Mouse (Mus musculus) heart, postnatal 25 days (tissue): ENCODE results near the gene Laptm5. TPM values are rescaled to one million over a fixed set of nuclear protein-coding genes. Genes with fewer than 3 reads are reported as not detected.
A peak's percentile ranks its signal among the peaks of the same experiment; 100 is the strongest.

Experiments used
- DNase-seq: peaks from one replicate; pipeline ENCODE4 v3.0.0; 2022; ENCODE audit warnings: low spot score
- intact Hi-C: fragments of 180-260 bp; cut with DNase I; formaldehyde crosslinking; loops from one replicate; pipeline ENCODE4 v1.15.1; 2025
- total RNA-seq, 2 experiments: library from RNA; stranded (reverse); gene quantifications; 2 replicates each; pipeline ENCODE4 v1.2.3; 2021

Gene Laptm5
- 10 to 100 TPM; 17.8 to 18.4 TPM for total RNA-seq

DNA sequence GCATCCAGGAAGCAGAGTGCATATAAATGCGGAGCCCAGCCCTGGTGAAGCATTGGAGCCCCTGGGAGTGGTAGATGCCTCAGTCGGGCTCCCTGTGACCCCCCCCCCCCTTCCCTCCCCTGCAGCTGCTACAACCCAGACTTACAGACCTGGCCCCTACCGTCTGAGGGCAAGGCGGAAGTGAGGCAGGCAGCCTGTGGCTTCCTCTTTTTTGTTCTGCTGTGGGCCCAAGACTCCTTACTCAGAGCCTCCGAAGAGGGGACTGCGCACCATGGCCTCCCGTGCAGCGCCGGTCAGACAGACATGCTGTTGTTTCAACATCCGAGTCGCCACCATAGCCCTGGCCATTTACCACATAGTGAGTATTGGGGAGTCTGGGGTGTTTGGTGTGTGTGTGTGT, at the start of gene Laptm5:
Gene Laptm5, plus strand, starts transcription at position 49 of the 400 bp plus-strand sequence.
- no peak for DNase-seq

DNA sequence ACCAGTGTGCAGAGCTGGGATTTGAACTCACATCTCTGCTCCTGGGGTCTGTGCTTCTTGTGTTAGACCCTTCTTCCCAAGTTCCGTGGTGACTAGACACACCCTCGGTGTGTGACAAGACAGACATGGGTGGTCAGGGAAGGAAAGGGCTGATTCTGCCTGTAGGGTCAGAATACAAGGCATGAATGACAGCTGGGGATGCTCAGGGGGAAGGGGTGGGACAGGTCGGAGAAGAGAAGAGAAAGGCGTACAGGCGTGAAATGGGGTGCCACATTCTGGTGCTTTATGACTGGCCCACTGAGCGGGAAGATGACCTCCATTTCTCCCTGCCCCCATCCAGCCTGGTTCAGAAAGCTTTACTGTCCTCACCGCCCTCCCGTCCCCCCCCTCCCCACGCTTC, 47.5 kb upstream of the Laptm5 start:
- DNase-seq, result no peak
- intact Hi-C loops, result no loop called here

More for the DNA sequence above, at the start of gene Laptm5:
- intact Hi-C loops, result no loop called here

DNA sequence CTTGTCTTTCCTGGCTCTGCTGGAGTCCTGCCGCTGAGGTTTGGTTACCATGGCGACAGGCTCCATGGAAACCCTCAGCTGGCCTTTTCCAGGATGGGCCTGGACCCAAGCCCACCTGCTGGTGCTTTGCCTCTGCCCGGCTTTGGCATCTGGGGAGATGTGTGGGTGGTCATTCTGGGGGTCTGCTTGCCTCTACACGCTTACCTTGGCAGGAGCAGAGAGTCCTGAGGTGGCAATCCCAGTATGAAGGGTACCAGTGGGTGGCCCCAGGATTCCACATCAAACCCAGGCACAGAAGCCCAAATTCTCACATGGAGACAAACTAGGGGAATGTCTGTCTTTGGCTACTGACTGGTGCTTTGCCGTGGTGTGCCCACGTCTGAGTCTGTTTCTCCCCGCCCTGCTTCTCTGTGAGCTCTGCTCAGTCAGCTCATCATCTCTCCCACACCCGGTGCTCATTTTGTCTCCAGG, 47.0 kb upstream of the Laptm5 start:
- DNase-seq, result no peak
- intact Hi-C loops, result no loop called here

DNA sequence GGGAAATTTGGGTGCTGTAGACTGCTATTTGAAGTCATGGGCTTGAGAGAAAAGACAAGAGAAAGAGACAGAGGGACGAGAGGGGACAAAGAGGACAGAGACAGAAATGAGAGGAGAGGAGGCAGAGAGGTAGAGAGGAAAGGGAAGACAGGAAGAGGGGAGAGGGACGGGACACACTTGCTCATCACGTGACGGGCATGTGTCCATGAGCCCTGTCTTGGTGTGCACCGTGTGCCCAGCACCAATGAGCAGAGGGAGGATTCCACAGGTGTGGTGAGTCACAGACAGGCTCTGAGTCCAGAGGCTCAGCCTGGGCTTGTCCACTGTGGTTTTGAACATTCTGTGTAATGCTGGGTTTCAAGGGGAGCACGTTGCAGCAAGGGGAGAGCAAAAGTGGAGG, 45.0 kb upstream of the Laptm5 start:
- intact Hi-C loops, result no loop called here
- DNase-seq, result no peak

DNA sequence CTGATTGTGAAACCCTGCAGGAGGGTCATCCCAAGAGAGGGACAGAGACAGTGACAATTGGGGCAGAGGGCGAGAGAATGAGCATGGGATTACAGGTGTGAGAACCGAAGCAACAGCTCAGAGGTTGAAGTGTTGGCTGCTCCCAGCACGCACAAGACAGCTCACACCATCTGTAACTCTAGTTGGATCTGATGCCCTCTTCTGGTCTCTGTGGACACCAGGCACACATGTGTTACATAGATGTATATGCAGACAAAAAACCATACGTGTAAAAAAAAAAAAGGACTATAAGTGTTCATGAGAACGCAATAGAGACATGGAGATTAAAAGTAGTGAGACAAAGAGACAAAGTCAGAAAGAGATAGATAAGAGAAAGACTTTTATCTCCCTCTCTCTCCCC, 44.1 kb upstream of the Laptm5 start:
- no peak for DNase-seq
- intact Hi-C loops, result no loop called here

DNA sequence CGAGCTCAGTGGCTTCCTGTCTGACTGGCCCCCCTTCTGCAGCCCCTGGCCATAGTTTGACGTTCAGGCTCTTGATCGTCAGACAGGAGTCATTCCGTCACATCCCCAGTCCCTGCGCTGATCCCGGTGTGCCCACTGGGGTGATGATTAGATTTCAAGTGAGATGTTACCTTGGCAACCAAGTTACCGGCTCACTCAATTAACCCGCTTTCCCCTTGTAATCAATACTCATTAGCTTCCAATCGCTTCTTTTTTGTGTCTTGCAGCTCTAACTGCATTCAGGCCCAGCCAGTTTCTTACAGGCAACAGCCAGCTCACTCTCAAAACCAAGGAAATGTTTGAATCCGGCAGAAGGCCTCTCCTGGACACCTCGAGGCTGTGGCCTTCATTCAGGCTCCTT, 40.5 kb upstream of the Laptm5 start:
- DNase-seq, result no peak
- intact Hi-C loops, result no loop called here

DNA sequence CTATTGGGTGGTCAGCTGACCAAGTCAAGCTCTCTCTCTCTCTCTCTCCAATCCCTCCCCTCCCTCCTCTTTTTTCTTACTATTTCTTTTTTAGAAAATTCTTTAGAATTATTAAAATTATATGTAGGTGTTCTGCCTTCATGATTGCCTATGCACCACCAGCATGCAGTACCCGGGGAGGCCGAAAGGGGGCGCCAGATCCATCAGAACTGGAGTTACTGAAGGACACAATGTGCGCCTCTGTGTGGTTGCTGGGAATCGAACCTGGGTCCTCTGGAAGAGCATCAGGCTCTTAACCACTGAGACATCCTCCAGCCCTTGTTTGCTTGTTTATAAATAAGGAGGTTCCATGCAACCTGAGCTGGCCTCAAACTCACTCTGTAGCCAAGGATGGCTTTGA, 39.5 kb upstream of the Laptm5 start:
- intact Hi-C loops, result no loop called here
- DNase-seq, result no peak

DNA sequence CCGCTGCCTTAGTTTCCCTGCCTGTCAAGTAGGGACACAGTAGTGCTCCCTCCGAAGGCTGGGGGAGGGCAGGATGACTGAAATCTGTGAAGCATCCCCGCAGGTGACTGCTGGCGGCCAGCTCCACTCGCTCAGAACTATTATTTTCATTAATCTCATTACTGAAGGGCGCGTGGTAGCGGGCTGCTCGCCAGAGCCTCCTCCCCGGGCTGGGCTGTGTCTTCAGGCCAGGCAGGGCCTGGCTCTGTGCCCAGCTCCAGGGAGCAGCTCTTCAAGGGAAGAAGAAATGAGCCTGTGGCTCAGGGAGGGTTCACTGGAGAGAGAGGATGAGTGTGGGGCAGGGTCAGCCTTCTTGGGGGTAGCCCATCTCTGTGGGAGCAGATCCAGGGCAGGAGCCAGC, 38.3 kb upstream of the Laptm5 start:
- peak; percentile 50 for DNase-seq
- intact Hi-C loops, result no loop called here

DNA sequence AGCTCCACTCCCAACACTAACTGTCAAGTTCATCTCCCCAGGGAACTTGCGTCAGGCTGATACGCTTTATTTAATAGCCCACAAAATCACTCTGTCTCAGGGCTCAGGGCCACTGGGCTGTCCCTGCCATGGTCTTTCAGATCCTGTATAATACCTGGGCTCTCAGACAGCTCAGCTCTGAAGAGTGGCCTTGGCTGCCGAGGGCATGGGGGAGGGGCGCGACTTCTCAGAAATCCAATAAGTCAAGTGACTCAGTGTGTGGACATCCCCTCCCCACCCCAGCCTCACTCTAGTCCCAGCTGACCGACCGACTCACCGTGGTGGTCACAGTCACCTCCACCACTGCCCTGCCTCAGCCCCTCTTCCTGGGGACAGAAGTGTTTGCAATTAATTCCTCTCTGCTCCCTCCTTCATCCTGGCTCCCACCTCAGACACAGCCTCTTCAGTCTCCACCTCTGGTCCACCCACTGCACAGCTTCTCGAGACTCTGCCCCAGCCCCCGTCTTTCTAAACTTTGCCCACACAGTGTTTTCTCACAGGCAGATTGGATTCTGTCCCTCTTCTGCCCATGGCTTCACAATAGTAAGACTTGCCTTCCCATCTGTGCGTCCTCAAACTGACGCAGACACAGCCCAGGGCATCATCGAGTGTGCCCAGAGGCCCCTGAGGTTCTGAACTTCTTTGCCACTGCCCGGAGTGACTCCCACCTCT, 36.8 kb upstream of the Laptm5 start:
- intact Hi-C loops, result no loop called here
- no peak for DNase-seq

DNA sequence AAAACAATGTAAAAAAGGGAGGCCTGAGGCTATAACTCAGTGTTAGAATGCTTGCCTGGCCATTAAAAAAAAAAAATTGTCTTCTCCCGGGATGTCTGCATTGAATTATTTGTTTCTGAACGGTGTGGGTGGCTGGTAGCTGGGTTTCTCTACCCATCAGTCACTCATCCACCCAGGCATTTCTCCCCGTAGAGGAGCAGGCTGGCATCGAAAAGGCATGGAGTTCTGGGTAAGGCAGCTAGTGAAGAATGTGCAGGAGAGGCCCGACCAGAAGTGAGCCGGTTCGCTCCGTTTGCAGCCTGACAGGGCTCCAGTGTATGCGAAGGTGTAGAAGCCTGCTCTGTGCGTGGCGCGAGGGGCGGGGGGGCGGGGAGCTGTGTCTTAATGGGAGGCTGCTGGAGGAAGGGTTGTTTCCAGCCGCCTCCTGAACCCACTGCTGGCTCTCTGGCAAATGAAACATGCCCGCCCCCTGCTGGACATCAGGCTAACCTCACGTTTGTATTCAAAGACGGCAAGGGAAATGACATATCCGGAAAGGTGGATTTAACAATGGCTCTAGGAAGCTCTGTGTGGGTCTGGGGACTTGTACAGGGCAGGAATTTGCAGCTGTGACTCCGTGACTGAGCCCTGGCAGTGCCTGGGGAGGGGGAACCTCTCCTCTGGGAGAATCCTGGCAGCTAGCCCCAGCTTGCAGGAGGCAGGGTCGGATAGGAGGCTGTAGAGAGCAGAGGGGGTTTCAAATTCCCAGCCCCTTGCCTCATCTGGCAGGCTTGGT, 34.5 kb upstream of the Laptm5 start:
- DNase-seq, result peak; percentile 66
- intact Hi-C loops, result loop anchor here (1.0 kb wide), 1 partner anchor 88 kb away; no protein-coding TSS in a partner anchor

DNA sequence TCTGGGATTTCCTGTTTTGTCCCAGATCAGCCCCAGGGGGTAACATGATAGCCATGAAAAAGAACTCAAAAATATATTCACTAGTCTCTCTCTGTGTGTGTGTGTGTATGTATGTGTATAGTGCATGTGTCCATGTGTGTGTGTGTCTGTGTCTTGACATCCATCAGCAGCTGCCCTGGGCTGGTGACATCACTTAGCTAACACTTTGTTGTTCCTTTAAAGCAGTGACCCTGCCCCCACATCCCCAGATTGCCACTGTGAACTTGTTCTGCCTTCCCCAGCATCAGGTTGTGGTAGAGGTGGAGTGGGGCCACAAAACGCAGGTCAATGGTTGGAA, 33.9 kb upstream of the Laptm5 start:
- intact Hi-C loops, result no loop called here
- DNase-seq, result no peak

DNA sequence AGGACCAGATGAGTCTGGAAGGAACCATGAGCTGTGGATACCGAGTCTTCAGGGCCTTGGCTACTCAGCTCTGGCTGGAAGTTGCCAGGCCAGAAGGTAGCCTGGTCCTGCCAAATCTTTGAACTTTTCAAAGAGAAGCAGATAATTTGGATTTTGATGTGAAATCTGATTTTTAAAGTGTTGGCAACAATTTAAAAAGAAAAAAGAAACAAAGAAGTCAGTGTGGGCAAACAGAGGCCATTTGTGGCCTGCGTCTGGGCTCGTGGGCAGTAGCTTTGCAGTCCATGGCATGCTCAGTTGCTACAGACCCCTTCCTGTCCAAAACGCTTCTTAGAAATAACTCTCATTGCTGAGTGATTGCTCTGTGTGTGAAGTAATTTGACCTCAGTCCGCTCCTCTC, 31.6 kb upstream of the Laptm5 start:
- no peak for DNase-seq
- intact Hi-C loops, result no loop called here

DNA sequence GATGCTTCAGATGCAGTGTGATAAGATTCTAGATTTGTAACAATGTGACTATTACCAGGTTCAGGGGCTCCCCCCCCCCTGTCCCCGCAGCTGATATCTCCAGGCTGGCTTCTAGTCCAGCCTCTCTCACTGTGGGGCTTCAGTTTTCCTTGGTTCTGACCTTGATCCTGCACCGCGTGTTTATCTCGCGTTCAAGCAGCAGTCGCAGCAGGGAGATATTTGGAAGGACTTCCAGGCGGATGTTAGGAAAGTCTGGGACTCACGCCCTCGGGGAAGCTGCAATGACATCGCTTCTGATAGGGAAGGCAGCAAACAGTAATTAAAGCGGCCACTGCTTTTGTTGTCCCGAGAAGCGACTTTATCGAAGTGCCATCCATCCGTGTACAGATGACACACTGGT, 30.2 kb upstream of the Laptm5 start:
- intact Hi-C loops, result no loop called here

DNA sequence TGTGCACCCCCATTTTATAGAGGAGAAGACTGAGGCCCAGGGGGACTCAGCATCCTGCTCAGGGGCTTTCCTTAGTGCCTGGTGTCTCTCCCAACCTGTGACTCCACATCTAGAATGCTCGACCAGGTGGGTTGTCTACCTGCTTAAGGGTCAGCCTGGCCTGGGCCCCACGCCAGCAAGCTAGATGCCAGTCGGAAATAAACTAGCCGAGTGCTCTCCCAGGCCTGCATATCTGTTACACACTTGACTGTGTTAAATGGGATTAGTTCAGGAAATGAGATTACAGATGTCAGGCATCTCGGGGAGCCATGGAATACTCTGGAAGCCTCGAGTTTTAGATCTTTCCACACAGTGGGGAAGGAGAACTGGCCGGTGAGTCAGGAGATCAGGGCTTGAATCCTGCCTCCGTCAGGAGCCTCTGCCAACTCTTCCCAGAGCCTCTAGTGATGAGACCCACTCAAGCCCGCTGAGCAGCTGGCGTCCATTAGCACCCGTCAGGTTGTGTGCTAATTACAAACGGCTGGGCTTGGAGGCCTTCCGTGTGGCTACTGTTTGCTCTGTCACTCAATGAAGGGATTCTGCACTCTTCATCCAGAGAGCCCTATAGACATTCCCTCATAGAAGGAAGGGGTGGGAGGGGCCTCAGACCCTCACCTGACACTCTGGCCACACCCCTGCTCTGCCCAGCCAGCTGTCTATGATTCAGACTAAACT, 28.9 kb upstream of the Laptm5 start:
- DNase-seq, result no peak

More for the DNA sequence above, 30.2 kb upstream of the Laptm5 start:
- no peak for DNase-seq

DNA sequence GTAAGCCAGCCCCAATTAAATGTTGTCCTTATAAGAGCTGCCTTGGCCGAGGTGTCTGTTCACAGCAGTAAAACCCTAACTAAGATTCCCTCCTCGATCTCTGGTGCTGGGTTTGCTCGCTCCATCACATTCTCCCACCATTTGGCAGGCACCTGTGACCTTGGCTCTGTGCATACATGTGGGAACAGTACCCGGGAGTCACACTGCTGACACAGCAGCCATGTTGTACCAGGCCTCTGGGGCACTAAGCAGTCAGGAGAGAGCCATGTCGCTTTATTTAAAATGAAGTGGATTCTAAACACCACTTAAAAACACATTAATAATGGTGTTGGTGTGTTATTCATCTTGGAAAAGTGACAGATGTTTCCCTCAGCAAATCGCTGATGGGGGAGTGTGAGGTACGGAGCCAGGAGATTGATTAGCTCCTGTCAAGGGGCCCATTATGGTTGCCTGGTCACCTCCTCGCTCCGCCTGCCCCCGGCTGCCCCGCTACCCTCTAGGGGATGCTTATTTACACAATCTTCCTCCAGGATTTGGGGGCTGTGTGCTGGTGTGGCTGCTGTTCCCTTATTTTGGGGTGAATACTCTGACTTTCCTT, 25.7 kb upstream of the Laptm5 start:
- intact Hi-C loops, result no loop called here
- DNase-seq, result no peak

More for the DNA sequence above, 28.9 kb upstream of the Laptm5 start:
- intact Hi-C loops, result no loop called here

DNA sequence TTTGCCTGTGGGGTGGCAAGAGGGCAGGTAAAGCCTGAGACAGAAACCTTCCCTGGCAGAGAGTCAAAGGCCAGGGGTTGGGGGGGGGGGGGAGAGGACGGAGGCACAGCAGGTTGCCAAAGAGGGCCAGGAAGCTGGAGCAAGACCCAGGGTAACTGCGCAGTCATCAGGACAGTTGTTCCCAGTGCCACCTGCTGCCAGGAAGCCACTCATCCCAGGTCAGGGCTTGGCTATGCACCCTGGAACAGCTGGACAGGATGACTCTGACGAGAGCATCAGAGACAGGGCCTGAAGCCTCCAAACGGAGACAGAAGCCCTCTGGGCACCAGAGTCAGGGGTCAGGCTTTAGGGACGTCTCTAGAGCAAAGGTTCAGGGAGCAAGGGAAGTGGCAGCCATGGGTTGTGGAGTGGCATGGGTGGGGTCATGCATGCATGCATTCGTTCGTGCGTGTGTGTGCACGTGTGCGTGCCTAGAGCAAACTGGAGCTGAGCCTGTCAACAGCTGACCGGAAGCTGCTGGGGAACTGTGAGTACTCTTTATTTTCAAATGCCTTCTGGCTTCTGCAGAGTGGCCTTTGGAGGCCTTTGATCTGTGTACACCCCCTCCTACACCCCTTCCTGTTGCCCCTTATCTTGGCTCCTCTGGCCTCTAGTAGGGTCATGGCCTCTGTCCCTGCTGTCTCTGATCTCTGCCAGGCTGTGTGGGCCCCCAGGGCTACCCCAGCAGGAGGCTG, 23.0 kb upstream of the Laptm5 start:
- intact Hi-C loops, result no loop called here
- no peak for DNase-seq

DNA sequence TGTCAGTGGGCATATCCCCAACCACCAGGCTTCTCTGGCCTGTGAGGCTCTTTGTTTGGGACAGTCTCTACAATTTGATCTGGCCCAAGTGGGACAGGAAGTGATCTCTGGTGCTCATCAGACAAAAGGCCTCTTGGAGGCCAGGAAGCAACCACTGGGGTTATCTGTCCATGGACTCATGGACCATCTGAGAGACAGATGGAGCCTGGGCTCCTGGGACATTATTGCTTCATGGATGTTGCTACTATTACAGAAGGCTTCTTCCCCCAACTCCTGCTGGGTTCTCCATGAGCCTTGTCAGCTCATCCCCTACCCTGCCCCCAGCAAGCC, 22.4 kb upstream of the Laptm5 start:
- DNase-seq, result no peak
- intact Hi-C loops, result no loop called here

DNA sequence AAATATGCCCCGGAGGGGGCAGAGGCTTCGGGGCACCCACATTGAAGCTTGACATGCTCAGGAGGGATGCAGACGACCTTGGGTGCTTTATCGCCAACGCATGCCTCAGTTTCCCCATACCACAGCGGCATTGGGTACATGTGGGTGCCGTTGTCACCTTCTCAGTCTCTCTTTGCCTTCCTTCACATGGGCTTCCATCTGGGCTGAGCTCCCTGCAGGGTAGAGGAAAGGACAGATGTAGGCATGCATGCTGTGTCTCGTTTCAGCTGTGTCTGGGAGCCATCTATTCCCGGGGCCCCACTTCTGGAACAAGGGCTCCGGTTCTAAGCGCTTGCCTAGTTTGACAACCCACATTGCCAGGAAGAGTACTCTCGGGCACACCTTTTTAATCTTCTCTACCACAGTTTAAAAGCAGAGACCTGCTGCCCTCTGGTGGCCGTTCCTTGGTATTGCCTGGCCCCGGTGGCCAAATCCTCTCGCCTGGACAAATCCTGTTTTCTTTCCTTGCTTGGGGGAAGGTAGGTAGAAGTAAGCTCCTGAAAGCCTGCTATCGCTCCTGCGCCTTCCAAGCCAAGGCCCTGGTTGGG, 20.8 kb upstream of the Laptm5 start:
- no peak for DNase-seq
- intact Hi-C loops, result loop anchor here (1.0 kb wide), 2 partner anchors 55 to 102 kb away; no protein-coding TSS in a partner anchor

DNA sequence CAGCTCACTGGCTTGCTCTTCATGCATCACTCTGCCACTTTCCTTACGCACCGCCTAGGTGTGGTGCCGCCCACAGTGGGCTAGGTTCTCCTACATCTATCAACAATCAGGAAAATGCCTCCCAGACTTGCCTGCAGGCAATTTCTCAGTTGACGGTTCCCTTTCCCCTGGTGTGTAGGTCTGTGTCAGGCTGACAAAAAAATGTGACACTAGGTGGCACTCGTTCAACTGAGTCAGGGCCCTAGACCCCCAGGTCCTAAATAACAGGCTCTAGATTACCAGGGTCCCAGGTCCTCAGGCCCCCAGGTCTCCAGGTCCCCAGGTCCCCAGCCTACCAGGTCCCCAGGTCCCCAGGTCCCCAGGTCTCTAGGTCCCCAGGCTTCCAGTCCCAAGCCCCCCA, 19.2 kb upstream of the Laptm5 start:
- intact Hi-C loops, result no loop called here
- no peak for DNase-seq
